Mouse (Mus musculus) heart, adult 2 months (tissue): ENCODE measurements around the gene Dnaja3.

Experiments
- EP300 ChIP-seq: fragments of 200-500 bp; IDR thresholded peaks from 2 replicates; pipeline ENCODE4 v1.6.1; 2011; ENCODE audit warnings: low read depth, low read length, control low read depth; ENCODE audit not compliant: insufficient read depth
- POLR2A ChIP-seq: fragments of 200-500 bp; IDR thresholded peaks from 2 replicates; pipeline ENCODE4 v1.6.1; 2011; ENCODE audit warnings: mild to moderate bottlenecking, low read depth, low read length, control low read depth; ENCODE audit not compliant: insufficient read depth

- no peak for TF ChIP-seq POLR2A
- TF ChIP-seq EP300: no peak
These were observed 2.4 kb downstream of the Dnaja3 start for GRCm38 (mm10) chr16:4642190-4642589.
